Mouse (Mus musculus) kidney, postnatal 0 days (tissue): ENCODE measurements around the gene Capg. TPM values are rescaled to one million over a fixed set of nuclear protein-coding genes. Genes with fewer than 3 reads are reported as not detected.

ENCODE experiments used
- ATAC-seq: fragments of 200-750 bp; cut with Nextera tagmentation; replicated peaks from 2 replicates; pipeline ENCODE4 v1.8.0; 2017; ENCODE audit warnings: low read depth, moderate number of reproducible peaks, moderate TSS enrichment, moderate library complexity; ENCODE audit not compliant: low FRiP score
- DNase-seq: peaks from one replicate; pipeline ENCODE4 v3.0.0-alpha.2; 2016; ENCODE audit warnings: low spot score
- H3K27ac ChIP-seq: fragments of 300-500 bp; sonication (generic); 2 replicates; pipeline ENCODE4 v1.5.1; 2014; ENCODE audit warnings: mild to moderate bottlenecking
- H3K27me3 ChIP-seq: fragments of 300-500 bp; sonication (generic); 2 replicates; pipeline ENCODE4 v1.6.1; 2014; ENCODE audit warnings: low read length, mixed read lengths; ENCODE audit not compliant: insufficient read depth
- H3K36me3 ChIP-seq: fragments of 300-500 bp; sonication (generic); 2 replicates; pipeline ENCODE4 v1.6.1; 2014; ENCODE audit warnings: low read length, mixed read lengths; ENCODE audit not compliant: insufficient read depth
- H3K4me1 ChIP-seq: fragments of 300-500 bp; sonication (generic); replicated peaks from 2 replicates; pipeline ENCODE4 v1.6.1; 2014; ENCODE audit warnings: antibody characterized with exemption, low read length, mixed read lengths; ENCODE audit not compliant: insufficient read depth
- H3K4me2 ChIP-seq: fragments of 300-500 bp; sonication (generic); 2 replicates; pipeline ENCODE4 v1.6.1; 2014; ENCODE audit warnings: mild to moderate bottlenecking, low read length, moderate library complexity, mixed read lengths
- H3K4me3 ChIP-seq: fragments of 300-500 bp; sonication (generic); replicated peaks from 2 replicates; pipeline ENCODE4 v1.5.1; 2014; ENCODE audit warnings: low read depth, low read length
- H3K9ac ChIP-seq: fragments of 300-500 bp; sonication (generic); 2 replicates; pipeline ENCODE4 v1.6.1; 2014; ENCODE audit warnings: low read depth, low read length
- H3K9me3 ChIP-seq: fragments of 300-500 bp; sonication (generic); replicated peaks from 2 replicates; pipeline ENCODE4 v1.6.1; 2016; ENCODE audit warnings: low read length, inconsistent platforms, mixed read lengths
- CTCF ChIP-seq: IDR thresholded peaks from 2 replicates; pipeline ENCODE4 v1.5.1; 2016; ENCODE audit warnings: antibody characterized with exemption, low read depth, mild to moderate bottlenecking, moderate library complexity
- WGBS: fragments of 180-500 bp; shearing (Covaris S2); extraction: QIAGEN DNeasy Blood & Tissue Kit; methylation state at CpG from one replicate; pipeline ENCODE4 v1.1.7; 2014; 5-methylcytosine and 5-hydroxymethylcytosine counted together
- polyA plus RNA-seq: library from polyadenylated mRNA; unstranded; fragments of >200 nt; fragmentation: Nextera tagmentation; extraction: Ambion mirVana; gene quantifications from 2 replicates; pipeline ENCODE4 v1.2.1, GENCODE M21; 2015

Gene Capg
- polyA plus RNA-seq, 1 experiment from 2014 or later: 131 TPM

DNA sequence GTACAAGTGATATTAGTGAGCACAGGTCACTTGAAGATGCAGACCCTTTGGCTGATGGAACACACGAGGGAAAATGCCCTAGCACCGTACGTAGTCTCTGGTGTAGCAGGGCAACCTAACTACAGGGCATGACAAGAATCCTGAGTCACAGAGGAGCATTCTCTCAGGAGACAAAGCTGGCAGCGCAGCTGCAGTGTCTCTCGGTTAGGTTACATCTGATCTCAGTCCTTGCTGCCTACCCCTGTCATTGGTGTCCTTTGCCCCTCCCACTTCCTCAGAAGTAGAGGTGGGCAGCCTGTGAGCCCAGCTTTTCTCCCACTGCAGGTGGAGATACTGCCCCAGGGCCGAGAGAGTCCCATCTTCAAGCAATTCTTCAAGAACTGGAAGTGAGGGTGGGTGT lies 18.3 kb downstream of the Capg start:
- WGBS: 37% methylated on average over 6 of the region's 6 CpGs
- ATAC-seq: peak; percentile 8; the same call in 1 of the 2 replicates
- H3K9ac ChIP-seq: no peak overlapping the region

DNA sequence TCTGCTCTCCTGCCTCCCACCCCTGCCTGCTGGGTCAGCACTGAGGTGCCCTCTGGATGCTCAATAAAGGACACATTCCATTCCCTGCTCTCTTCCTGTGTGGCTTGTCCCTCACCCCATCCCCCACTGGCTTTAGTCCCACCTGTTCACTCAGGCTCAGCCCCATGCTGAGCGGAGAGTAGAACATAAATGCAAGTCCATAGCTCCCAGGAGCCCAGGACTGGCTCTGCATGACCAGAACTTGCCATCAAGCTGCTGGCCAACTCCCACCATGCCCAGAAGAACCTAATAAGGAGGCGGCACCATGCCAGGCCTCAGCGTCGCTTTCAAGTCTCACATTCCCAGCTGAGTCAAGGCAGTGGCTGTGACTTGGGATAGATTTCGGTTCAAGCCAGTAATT lies 18.7 kb downstream of the Capg start:
- Histone ChIP-seq H3K9me3 (no peaks in the 10 kb centered on the region), H3K36me3 (0 out of 2 replicates have a peak, but pooled peaks cover 3% of the 10 kb centered on the region), H3K4me3 (no peak overlapping the region), H3K27me3 (no peaks in the 10 kb centered on the region), H3K27ac (peak overlapping the region; percentile 15), H3K4me2 (no peak overlapping the region), H3K4me1 (peaks cover 12% of the 10 kb centered on the region; the same call in 1 of the 2 replicates), H3K9ac (no peak overlapping the region)
- peak; percentile 36 for DNase-seq
- ATAC-seq: peak; percentile 53
- TF ChIP-seq CTCF: no peak
- 67% methylated on average over 5 of the region's 5 CpGs for WGBS

More for the DNA sequence above, 18.3 kb downstream of the Capg start:
- TF ChIP-seq CTCF: no peak
- peak; percentile 32 for DNase-seq
- no peaks in the 10 kb centered on the region for H3K27me3 ChIP-seq
- 0 out of 2 replicates have a peak, but pooled peaks cover 3% of the 10 kb centered on the region for H3K36me3 ChIP-seq
- no peak overlapping the region for H3K4me2 ChIP-seq
- no peaks in the 10 kb centered on the region for H3K9me3 ChIP-seq
- no peak overlapping the region for H3K4me3 ChIP-seq
- H3K4me1 ChIP-seq: peaks cover 12% of the 10 kb centered on the region; the same call in 1 of the 2 replicates
- peak overlapping the region; percentile 15; the same call in 1 of the 2 replicates for H3K27ac ChIP-seq

DNA sequence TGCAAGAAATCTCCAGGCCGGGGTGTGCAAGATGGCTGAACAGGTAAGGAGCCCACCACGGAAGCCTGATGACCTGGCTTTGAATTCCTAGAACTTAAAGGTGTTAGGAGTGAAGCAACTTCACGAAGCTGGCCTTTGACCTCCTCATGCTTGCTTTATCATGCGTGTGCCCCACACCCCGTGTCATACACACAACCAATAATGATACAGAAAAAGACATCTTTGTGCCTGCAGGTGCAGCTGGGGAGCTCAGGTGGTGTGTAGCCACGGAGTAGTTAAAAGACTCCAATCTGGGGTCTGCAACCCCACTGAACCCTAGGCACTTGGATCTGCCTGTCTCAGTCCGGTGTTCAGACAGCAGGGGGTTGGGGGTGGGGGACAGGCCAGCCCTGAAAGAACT lies 21.3 kb downstream of the Capg start:
- H3K4me1 ChIP-seq: peaks cover 12% of the 10 kb centered on the region; the same call in 1 of the 2 replicates
- H3K27me3 ChIP-seq: no peaks in the 10 kb centered on the region
- H3K4me3 ChIP-seq: no peak overlapping the region
- ATAC-seq: 0 out of 2 replicates have a peak, but pooled peaks have one; percentile 10
- H3K9me3 ChIP-seq: no peaks in the 10 kb centered on the region
- no peak overlapping the region for H3K9ac ChIP-seq
- no peak overlapping the region for H3K4me2 ChIP-seq
- WGBS: 70% methylated on average over 7 of the region's 7 CpGs
- peak overlapping the region; percentile 57 for H3K27ac ChIP-seq
- no peak for DNase-seq
- TF ChIP-seq CTCF: no peak
- H3K36me3 ChIP-seq: no peaks in the 10 kb centered on the region

DNA sequence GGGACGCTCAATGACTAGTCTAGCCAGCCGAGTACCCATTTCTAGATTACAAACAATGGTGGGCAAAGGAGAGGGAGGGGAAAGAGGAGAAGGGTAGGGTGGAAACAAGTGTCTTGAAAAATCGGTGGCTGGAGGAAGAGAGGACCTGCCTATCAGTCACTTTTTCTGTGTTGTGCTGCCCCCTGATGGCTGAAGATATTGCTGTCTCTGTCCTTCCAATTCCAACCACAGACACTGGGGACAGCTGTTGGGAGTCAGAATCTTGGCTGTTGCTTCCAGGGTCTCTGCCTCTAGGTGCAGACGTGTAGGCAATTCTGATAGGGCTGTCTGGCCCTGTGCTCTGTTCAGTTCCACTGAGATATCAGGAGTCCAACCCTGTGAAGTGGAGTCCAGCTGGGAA lies 21.9 kb downstream of the Capg start:
- TF ChIP-seq CTCF: peak; percentile 99
- Histone ChIP-seq H3K9me3 (no peaks in the 10 kb centered on the region), H3K9ac (no peak overlapping the region), H3K36me3 (no peaks in the 10 kb centered on the region), H3K27ac (peak overlapping the region; percentile 57; the same call in 1 of the 2 replicates), H3K4me3 (no peak overlapping the region), H3K4me1 (peaks cover 12% of the 10 kb centered on the region; the same call in 1 of the 2 replicates), H3K27me3 (no peaks in the 10 kb centered on the region), H3K4me2 (no peak overlapping the region)
- ATAC-seq (peak; percentile 69), DNase-seq (peak; percentile 96)
- 3% methylated on average over 4 of the region's 4 CpGs for WGBS

DNA sequence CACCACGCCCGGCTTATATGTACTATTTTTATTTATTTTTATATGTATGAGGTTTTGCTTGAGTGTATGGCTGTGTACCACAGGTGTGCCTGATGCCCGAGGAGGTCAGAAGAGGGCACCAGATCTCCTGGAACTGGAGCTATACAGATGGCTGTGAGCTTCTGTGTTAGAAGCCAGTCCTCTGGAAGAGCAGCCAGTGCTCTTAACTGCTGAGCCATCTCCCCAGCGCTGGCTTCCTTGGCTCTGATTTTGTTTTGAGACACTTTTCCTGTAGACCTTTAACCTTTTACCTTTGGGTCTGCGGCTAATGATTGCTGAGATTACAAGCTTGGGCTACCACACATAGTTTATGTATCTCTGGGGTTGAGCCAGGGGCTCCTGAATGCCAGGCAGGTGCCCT lies 23.3 kb downstream of the Capg start:
- Histone ChIP-seq H3K4me1 (peaks cover 10% of the 10 kb centered on the region; the same call in 1 of the 2 replicates), H3K9me3 (no peaks in the 10 kb centered on the region), H3K27ac (no peak overlapping the region), H3K4me2 (no peak overlapping the region), H3K4me3 (no peak overlapping the region), H3K36me3 (no peaks in the 10 kb centered on the region), H3K9ac (no peak overlapping the region), H3K27me3 (no peaks in the 10 kb centered on the region)
- TF ChIP-seq CTCF: no peak
- ATAC-seq (no peak), DNase-seq (no peak)
- 81% methylated on average over 5 of the region's 5 CpGs for WGBS

DNA sequence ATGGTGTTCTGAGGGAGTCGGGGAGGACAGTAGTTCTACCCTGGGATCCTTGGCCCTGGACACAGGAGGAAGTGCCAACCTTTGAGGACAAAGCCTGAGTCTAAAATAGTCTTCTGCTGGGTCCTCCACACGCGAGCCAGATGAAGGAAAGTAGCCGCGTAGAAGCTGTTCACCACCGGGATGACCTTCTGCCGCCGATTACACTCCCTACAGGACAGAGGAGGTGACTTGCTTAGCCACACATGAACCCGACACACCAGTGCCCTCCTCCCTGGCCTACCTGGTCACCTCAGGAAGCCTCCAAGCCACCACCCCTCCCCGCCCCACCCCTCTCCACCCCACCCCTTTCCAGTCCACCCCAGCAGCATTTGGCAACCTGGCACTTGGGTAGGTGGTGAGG lies 24.5 kb downstream of the Capg start:
- WGBS: 86% methylated on average over 10 of the region's 10 CpGs
- ATAC-seq: no peak
- Histone ChIP-seq H3K9me3 (no peaks in the 10 kb centered on the region), H3K9ac (no peak overlapping the region), H3K4me2 (no peak overlapping the region), H3K27me3 (no peaks in the 10 kb centered on the region), H3K4me1 (0 out of 2 replicates have a peak, but pooled peaks cover 4% of the 10 kb centered on the region), H3K27ac (no peak overlapping the region), H3K36me3 (no peaks in the 10 kb centered on the region), H3K4me3 (no peak overlapping the region)
- no peak for TF ChIP-seq CTCF
- DNase-seq: no peak
